Mouse (Mus musculus): ENCODE measurements around the gene Wdr66. TPM values are rescaled to one million over a fixed set of nuclear protein-coding genes. Genes with fewer than 3 reads are reported as not detected.

Wdr66 gene
- total and polyA plus RNA-seq, 3 experiments = 0.21 to 0.34 (median 0.21) TPM

- Histone ChIP-seq H3K4me3 (replicated peaks in 1 of 3; ENCODE audit: low read depth in 2 of 3, low read length in 2 of 3, poor library complexity in 1 of 3) (no peak overlapping the region), H3K4me2 (ENCODE audit: insufficient read depth, low read depth, poor library complexity, severe bottlenecking) (no peak overlapping the region), H3K27me3 (replicated peaks) (no peaks in the 10 kb centered on the region), H3K36me3 (replicated peaks in 1 of 2; ENCODE audit: control insufficient read depth in 1 of 2, insufficient read depth in 1 of 2, low read length in 1 of 2) (peaks cover 35 to 75% of the 10 kb centered on the region in 2 experiments), H3K9ac (ENCODE audit: insufficient read depth, low read depth) (no peak overlapping the region), H3K27ac (ENCODE audit: insufficient read depth, low read depth) (no peak overlapping the region), H3K79me2 (replicated peaks; ENCODE audit: control insufficient read depth, extremely low read depth, insufficient read depth, poor library complexity, severe bottlenecking) (no peaks in the 10 kb centered on the region), H3K9me3 (replicated peaks; ENCODE audit: low read length) (no peaks in the 10 kb centered on the region), H3K4me1 (ENCODE audit: control insufficient read depth in 1 of 2, insufficient read depth in 2 of 2) (no peaks in the 10 kb centered on the region)
- dilution Hi-C loops (cut with MboI; ENCODE audit: extremely low pct_ligation_motif_present, extremely low pct_unique_long_range_greater_than_20kb, low sequenced_read_pairs) = no loop called here
- TF ChIP-seq RAD21 (IDR thresholded peaks at IDR 0.05; ENCODE audit: low read depth, low read length) = peak; percentile 69
- TF ChIP-seq IRF4 (IDR thresholded peaks at IDR 0.05; ENCODE audit: low read depth, low read length) = no peak
- no peak for TF ChIP-seq GABPA (IDR thresholded peaks at IDR 0.05; ENCODE audit: insufficient replicate concordance, low read depth, low read length)
- TF ChIP-seq ZMIZ1 (IDR thresholded peaks at IDR 0.05; ENCODE audit: low read depth, low read length) = no peak
- TF ChIP-seq ZNF384 (IDR thresholded peaks at IDR 0.05; ENCODE audit: low read depth, low read length) = no peak
- peak; percentile 56 to 79; a peak in 3 of 4 replicates for TF ChIP-seq CTCF (conservative IDR thresholded peaks at IDR 0.05 in 1 of 2, IDR thresholded peaks at IDR 0.05 in 1 of 2; ENCODE audit: low read depth in 2 of 2, low read length in 2 of 2)
- no peak for TF ChIP-seq EP300 (IDR thresholded peaks at IDR 0.05; ENCODE audit: low read length)
- no peak for TF ChIP-seq POLR2A (IDR thresholded peaks at IDR 0.05; ENCODE audit: low read depth, low read length)
- peak; percentile 57 for TF ChIP-seq SMC3 (IDR thresholded peaks at IDR 0.05; ENCODE audit: low read depth, low read length)
- no peak for TF ChIP-seq HCFC1 (IDR thresholded peaks at IDR 0.05; ENCODE audit: low read depth, low read length)
- no peak for TF ChIP-seq KAT2A (IDR thresholded peaks at IDR 0.05; ENCODE audit: insufficient replicate concordance, low read length)
- TF ChIP-seq MAX (IDR thresholded peaks at IDR 0.05; ENCODE audit: low read length) = no peak
- DNase-seq (ENCODE audit: extremely low read depth) = peak; percentile 36
- in situ Hi-C loops (cut with MboI; ENCODE audit: low pct_ligation_motif_present, low pct_unique_long_range_greater_than_20kb, low sequenced_read_pairs) = no loop called here
Observed at GRCm38 (mm10) chr5:123245518-123245917, 6.4 kb upstream of the Wdr66 start.

GRCm38 (mm10) chr5:123251390-123251789 is 512 bp upstream of the Wdr66 start:
- dilution Hi-C loops (cut with MboI; ENCODE audit: extremely low pct_ligation_motif_present, extremely low pct_unique_long_range_greater_than_20kb, low sequenced_read_pairs) = no loop called here
- Histone ChIP-seq H3K9ac (ENCODE audit: insufficient read depth, low read depth) (no peak overlapping the region), H3K27me3 (replicated peaks) (no peaks in the 10 kb centered on the region), H3K4me2 (ENCODE audit: insufficient read depth, low read depth, poor library complexity, severe bottlenecking) (no peak overlapping the region), H3K36me3 (replicated peaks in 1 of 2; ENCODE audit: control insufficient read depth in 1 of 2, insufficient read depth in 1 of 2, low read length in 1 of 2) (peaks cover 7 to 29% of the 10 kb centered on the region in 2 experiments), H3K4me3 (replicated peaks in 1 of 3; ENCODE audit: low read depth in 2 of 3, low read length in 2 of 3, poor library complexity in 1 of 3) (no peak overlapping the region), H3K27ac (ENCODE audit: insufficient read depth, low read depth) (no peak overlapping the region), H3K9me3 (replicated peaks; ENCODE audit: low read length) (no peaks in the 10 kb centered on the region), H3K4me1 (ENCODE audit: control insufficient read depth in 1 of 2, insufficient read depth in 2 of 2) (no peaks in the 10 kb centered on the region; a peak in 1 of 4 replicates), H3K79me2 (replicated peaks; ENCODE audit: control insufficient read depth, extremely low read depth, insufficient read depth, poor library complexity, severe bottlenecking) (no peaks in the 10 kb centered on the region)
- in situ Hi-C loops (cut with MboI; ENCODE audit: low pct_ligation_motif_present, low pct_unique_long_range_greater_than_20kb, low sequenced_read_pairs) = no loop called here
- DNase-seq (ENCODE audit: extremely low read depth) = no peak
- no peak for TF ChIP-seq SMC3 (IDR thresholded peaks at IDR 0.05; ENCODE audit: low read depth, low read length)
- TF ChIP-seq BHLHE40 (IDR thresholded peaks at IDR 0.05; ENCODE audit: low read depth, low read length) = no peak
- no peak for TF ChIP-seq POLR2AphosphoS2 (IDR thresholded peaks at IDR 0.05; ENCODE audit: low read depth, low read length)
- TF ChIP-seq KAT2A (IDR thresholded peaks at IDR 0.05; ENCODE audit: insufficient replicate concordance, low read length) = no peak
- no peak for TF ChIP-seq SIN3A (IDR thresholded peaks at IDR 0.05; ENCODE audit: low read length)
- TF ChIP-seq TCF12 (IDR thresholded peaks at IDR 0.05; ENCODE audit: low read depth, low read length) = no peak
- no peak for TF ChIP-seq JUN (IDR thresholded peaks at IDR 0.05; ENCODE audit: insufficient read depth, low read depth, low read length)
- no peak for TF ChIP-seq ELF1 (IDR thresholded peaks at IDR 0.05; ENCODE audit: low read depth, low read length)
- TF ChIP-seq CHD1 (IDR thresholded peaks at IDR 0.05; ENCODE audit: low read depth, low read length) = no peak
- TF ChIP-seq IRF4 (IDR thresholded peaks at IDR 0.05; ENCODE audit: low read depth, low read length) = no peak
- TF ChIP-seq CHD2 (IDR thresholded peaks at IDR 0.05; ENCODE audit: low read length) = no peak
- TF ChIP-seq NRF1 (IDR thresholded peaks at IDR 0.05; ENCODE audit: low read depth, low read length) = no peak
- TF ChIP-seq HCFC1 (IDR thresholded peaks at IDR 0.05; ENCODE audit: low read depth, low read length) = no peak
- no peak for TF ChIP-seq MXI1 (IDR thresholded peaks at IDR 0.05; ENCODE audit: low read depth, low read length)

Data from CH12.LX (cell line).